32 mouse cellular contexts compared by ENCODE assay signal in genomic region chr3:51055004-51055403, GRCm38 (mm10).
"Had no signal": no experiment of that assay in that cellular context is flagged by ENCODE, and none has a peak within 500 bp of the region (broad histone marks: within the 10 kb centered on the region; RNA-seq: fewer than 3 reads in every experiment).

No protein-coding gene starts in this region.

- ATAC-seq: liver, embryonic 12.5 days; liver, postnatal 0 days; lung, postnatal 0 days; midbrain, embryonic 13.5 days; midbrain, embryonic 15.5 days; midbrain, embryonic 16.5 days had no signal

- H3K36me3 ChIP-seq: limb, embryonic 10.5 days; limb, embryonic 12.5 days; limb, embryonic 13.5 days; limb, embryonic 15.5 days; liver, embryonic 12.5 days; liver, embryonic 13.5 days; liver, embryonic 15.5 days; lung, embryonic 15.5 days; midbrain, embryonic 10.5 days; midbrain, embryonic 12.5 days; midbrain, embryonic 13.5 days; midbrain, embryonic 15.5 days had no signal

- H3K4me1 ChIP-seq: limb, embryonic 10.5 days; limb, embryonic 12.5 days; limb, embryonic 13.5 days; limb, embryonic 15.5 days; liver, embryonic 12.5 days; liver, embryonic 13.5 days; liver, embryonic 15.5 days; lung, embryonic 15.5 days; megakaryocyte, embryonic 14.5 days; midbrain, embryonic 10.5 days; midbrain, embryonic 12.5 days; midbrain, embryonic 13.5 days; midbrain, embryonic 15.5 days had no signal

- H3K9ac ChIP-seq: limb, embryonic 12.5 days; limb, embryonic 13.5 days; limb, embryonic 15.5 days; liver, embryonic 12.5 days; liver, embryonic 13.5 days; liver, embryonic 14.5 days; liver, embryonic 15.5 days; liver, postnatal 0 days; lung, embryonic 14.5 days; lung, embryonic 15.5 days; midbrain, embryonic 12.5 days; midbrain, embryonic 13.5 days; midbrain, embryonic 15.5 days had no signal

- H3K27ac ChIP-seq: left cerebral cortex, adult 2 months; limb, embryonic 10.5 days; limb, embryonic 12.5 days; limb, embryonic 13.5 days; limb, embryonic 15.5 days; liver, embryonic 12.5 days; liver, embryonic 13.5 days; liver, embryonic 14.5 days; liver, embryonic 15.5 days; lung, embryonic 15.5 days; macrophage; midbrain, embryonic 10.5 days; midbrain, embryonic 12.5 days; midbrain, embryonic 13.5 days; midbrain, embryonic 15.5 days had no signal

- H3K4me3 ChIP-seq: left cerebral cortex, adult 2 months; limb, embryonic 10.5 days; limb, embryonic 12.5 days; limb, embryonic 13.5 days; limb, embryonic 15.5 days; liver, embryonic 12.5 days; liver, embryonic 13.5 days; liver, embryonic 15.5 days; lung, embryonic 15.5 days; megakaryocyte, embryonic 14.5 days; midbrain, embryonic 10.5 days; midbrain, embryonic 12.5 days; midbrain, embryonic 13.5 days; midbrain, embryonic 15.5 days had no signal

- H3K27me3 ChIP-seq: limb, embryonic 12.5 days; limb, embryonic 13.5 days; limb, embryonic 15.5 days; liver, embryonic 12.5 days; liver, embryonic 13.5 days; liver, embryonic 15.5 days; lung, embryonic 15.5 days; megakaryocyte, embryonic 14.5 days; midbrain, embryonic 12.5 days; midbrain, embryonic 13.5 days; midbrain, embryonic 15.5 days had no signal

- H3K9me3 ChIP-seq: limb, embryonic 10.5 days; limb, embryonic 15.5 days; liver, embryonic 12.5 days; liver, embryonic 13.5 days; liver, embryonic 15.5 days; lung, embryonic 15.5 days; midbrain, embryonic 10.5 days; midbrain, embryonic 12.5 days; midbrain, embryonic 15.5 days had no signal

- DNase-seq: layer of hippocampus, postnatal 36 days; left cerebral cortex, postnatal 4 days; liver; liver, embryonic 13.5 days; liver, postnatal 0 days; lung, adult 18-20 months; lung, adult 2 months; lung, embryonic 14.5 days; lung, postnatal 10 days; lung, postnatal 14 days; lung, postnatal 36 days; lung, postnatal 4 days; midbrain, embryonic 14.5 days had no signal

- H3K4me2 ChIP-seq: limb, embryonic 12.5 days; limb, embryonic 13.5 days; limb, embryonic 15.5 days; liver, embryonic 11.5 days; liver, embryonic 12.5 days; liver, embryonic 13.5 days; liver, embryonic 15.5 days; lung, embryonic 14.5 days; lung, embryonic 15.5 days; midbrain, embryonic 11.5 days; midbrain, embryonic 12.5 days; midbrain, embryonic 13.5 days; midbrain, embryonic 15.5 days had no signal
